Mouse (Mus musculus) midbrain, embryonic 10.5 days (tissue): ENCODE measurements around the gene Zfpl1. TPM values are rescaled to one million over a fixed set of nuclear protein-coding genes. Genes with fewer than 3 reads are reported as not detected.

ENCODE experiments used
- DNase-seq: peaks from one replicate; pipeline ENCODE4 v3.0.0-alpha.2; 2017; ENCODE audit warnings: low spot score
- H3K27ac ChIP-seq: fragments of 300-500 bp; sonication (generic); replicated peaks from 2 replicates; pipeline ENCODE4 v1.5.1; 2016; ENCODE audit warnings: mild to moderate bottlenecking
- H3K27me3 ChIP-seq: fragments of 300-500 bp; sonication (generic); 2 replicates; pipeline ENCODE4 v1.6.1; 2016; ENCODE audit warnings: low read depth, mild to moderate bottlenecking; ENCODE audit not compliant: poor library complexity, severe bottlenecking
- H3K36me3 ChIP-seq: fragments of 300-500 bp; sonication (generic); 2 replicates; pipeline ENCODE4 v1.6.1; 2016; ENCODE audit warnings: mild to moderate bottlenecking, moderate library complexity
- H3K4me1 ChIP-seq: fragments of 300-500 bp; sonication (generic); 2 replicates; pipeline ENCODE4 v1.6.1; 2016
- H3K4me3 ChIP-seq: fragments of 300-500 bp; sonication (generic); 2 replicates; pipeline ENCODE4 v1.5.1; 2016; ENCODE audit warnings: mild to moderate bottlenecking, moderate library complexity
- H3K9me3 ChIP-seq: fragments of 300-500 bp; sonication (generic); replicated peaks from 2 replicates; pipeline ENCODE4 v1.6.1; 2016; ENCODE audit warnings: mild to moderate bottlenecking
- WGBS: fragments of 180-500 bp; shearing (Covaris S2); methylation state at CpG from one replicate; pipeline ENCODE4 v1.1.7; 2016; 5-methylcytosine and 5-hydroxymethylcytosine counted together
- polyA plus RNA-seq: library from polyadenylated mRNA; unstranded; fragments of >200 nt; fragmentation: Nextera tagmentation; extraction: Ambion mirVana; gene quantifications from 2 replicates; pipeline ENCODE4 v1.2.1, GENCODE M21; 2016

Zfpl1 gene
- polyA plus RNA-seq, 1 experiment from 2014 or later, result 76.1 TPM

DNA sequence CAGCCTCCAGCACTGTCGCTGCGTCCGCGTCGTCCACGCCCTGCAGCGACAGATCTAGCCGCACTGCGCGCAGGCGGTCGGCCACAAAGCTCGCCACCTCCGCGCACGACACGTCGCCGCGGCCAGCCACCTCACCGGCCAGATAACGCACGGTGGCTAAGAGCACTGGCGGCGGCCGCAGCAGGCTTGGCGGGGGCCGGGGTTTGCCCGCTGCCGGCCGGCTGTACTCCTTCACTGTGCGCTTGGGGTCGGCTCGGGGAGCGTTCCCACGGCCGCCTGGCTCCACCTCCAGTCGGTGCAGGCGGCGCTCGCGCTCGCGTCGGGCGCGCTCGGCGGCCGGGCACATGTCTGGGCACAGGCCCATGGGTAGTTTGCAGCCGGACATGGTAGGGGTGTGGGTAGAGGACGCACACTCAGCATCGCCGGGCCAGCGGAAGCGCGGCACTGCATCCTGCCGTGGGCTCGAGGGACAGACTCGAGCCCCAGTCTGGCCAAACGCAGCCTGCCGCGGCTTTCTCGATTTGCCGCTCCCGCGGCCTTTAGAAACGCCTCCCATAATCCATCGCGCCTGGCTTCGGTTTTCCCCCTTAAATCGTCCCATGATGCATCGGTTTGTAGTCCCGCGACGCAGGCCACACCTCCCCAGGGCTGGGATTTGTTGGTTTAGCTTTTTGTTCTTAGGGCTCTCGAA lies 33.4 kb upstream of the Zfpl1 start, which contains the start of gene Sac3d1:
Gene Sac3d1 (minus strand): TSS at position 665 of the 691 bp plus-strand sequence.
- under 1% methylated on average over 77 of the region's 77 CpGs for WGBS
- peaks cover 39% of the 10 kb centered on the region for H3K36me3 ChIP-seq
- H3K9me3 ChIP-seq, result no peaks in the 10 kb centered on the region
- H3K4me3 ChIP-seq, result peak within 1 kb of the TSS; percentile 72
- no peaks in the 10 kb centered on the region for H3K27me3 ChIP-seq
- peak; percentile 91 for DNase-seq
- peaks cover 35% of the 10 kb centered on the region for H3K4me1 ChIP-seq
- peak within 1 kb of the TSS; percentile 95 for H3K27ac ChIP-seq

- no peaks in the 10 kb centered on the region for H3K9me3 ChIP-seq
- H3K4me3 ChIP-seq, result peak overlapping the region; percentile 72
- 6% methylated on average over 32 of the region's 32 CpGs for WGBS
- peaks cover 35% of the 10 kb centered on the region for H3K4me1 ChIP-seq
- no peak for DNase-seq
- H3K36me3 ChIP-seq, result peaks cover 45% of the 10 kb centered on the region
- peak overlapping the region; percentile 95 for H3K27ac ChIP-seq
- no peaks in the 10 kb centered on the region for H3K27me3 ChIP-seq
Observed at GRCm38 (mm10) chr19:6117346-6117985, 32.7 kb upstream of the Zfpl1 start.

DNA sequence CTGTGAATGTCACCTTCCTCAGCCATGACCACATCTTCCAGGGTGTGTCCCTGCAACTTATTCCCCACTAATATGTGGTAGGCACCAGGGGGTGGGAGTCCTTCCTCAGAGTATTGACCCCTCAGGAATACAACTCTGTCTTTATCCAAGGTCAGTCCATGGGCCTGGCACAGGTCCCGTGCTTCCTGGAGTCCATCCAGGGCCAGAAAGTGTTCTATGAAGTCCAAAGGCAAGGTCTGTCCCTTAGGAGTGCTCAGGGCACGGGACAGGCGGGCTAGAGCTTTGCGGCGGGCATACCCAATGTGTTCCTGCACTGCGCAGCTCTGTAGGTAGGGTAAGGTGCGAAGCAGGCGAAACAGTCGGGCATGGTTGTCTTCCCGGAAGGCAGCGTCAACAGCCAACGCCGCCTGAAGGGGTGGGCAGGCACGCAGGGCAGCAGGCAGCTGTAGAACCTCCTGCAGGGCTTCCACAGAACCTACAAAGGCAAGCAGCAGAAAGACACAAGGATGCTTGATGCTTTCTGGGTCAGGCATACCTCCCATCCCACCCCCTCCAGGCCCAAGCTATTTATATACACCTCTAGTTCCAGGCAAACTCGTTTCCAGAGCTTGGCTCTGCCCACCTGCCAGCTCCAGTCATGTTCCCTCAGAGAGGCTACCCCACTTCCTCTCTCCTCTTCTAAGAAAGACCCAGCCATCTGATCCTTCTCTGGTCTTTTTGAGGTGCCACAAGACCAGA lies 31.5 kb upstream of the Zfpl1 start:
- H3K27me3 ChIP-seq, result no peaks in the 10 kb centered on the region
- peak overlapping the region; percentile 72 for H3K4me3 ChIP-seq
- H3K36me3 ChIP-seq, result peaks cover 53% of the 10 kb centered on the region

GRCm38 (mm10) chr19:6113116-6113515 lies 28.4 kb upstream of the Zfpl1 start:
- peaks cover 57% of the 10 kb centered on the region for H3K36me3 ChIP-seq
- WGBS, result 77% methylated on average over 6 of the region's 6 CpGs
- no peaks in the 10 kb centered on the region for H3K9me3 ChIP-seq
- peaks cover 17% of the 10 kb centered on the region for H3K4me1 ChIP-seq
- H3K27me3 ChIP-seq, result no peaks in the 10 kb centered on the region
- no peak overlapping the region for H3K27ac ChIP-seq
- no peak overlapping the region for H3K4me3 ChIP-seq
- DNase-seq, result no peak

More for the DNA sequence above, 31.5 kb upstream of the Zfpl1 start:
- Histone ChIP-seq H3K4me1 (peaks cover 29% of the 10 kb centered on the region), H3K27ac (no peak overlapping the region), H3K9me3 (no peaks in the 10 kb centered on the region)
- no peak for DNase-seq
- 94% methylated on average over 15 of the region's 15 CpGs for WGBS

- no peak within 1 kb of the TSS for H3K27ac ChIP-seq
- 86% methylated on average over 7 of the region's 7 CpGs for WGBS
- H3K4me3 ChIP-seq, result no peak within 1 kb of the TSS
- DNase-seq, result no peak
- 0 out of 2 replicates have a peak, but pooled peaks cover 8% of the 10 kb centered on the region for H3K36me3 ChIP-seq
- no peaks in the 10 kb centered on the region for H3K9me3 ChIP-seq
- H3K4me1 ChIP-seq, result no peaks in the 10 kb centered on the region
- no peaks in the 10 kb centered on the region for H3K27me3 ChIP-seq
Observed at GRCm38 (mm10) chr19:6105586-6105985, 20.8 kb upstream of the Zfpl1 start, which contains the start of gene Naaladl1. Naaladl1 (plus strand) TSS chr19:6105782.

DNA sequence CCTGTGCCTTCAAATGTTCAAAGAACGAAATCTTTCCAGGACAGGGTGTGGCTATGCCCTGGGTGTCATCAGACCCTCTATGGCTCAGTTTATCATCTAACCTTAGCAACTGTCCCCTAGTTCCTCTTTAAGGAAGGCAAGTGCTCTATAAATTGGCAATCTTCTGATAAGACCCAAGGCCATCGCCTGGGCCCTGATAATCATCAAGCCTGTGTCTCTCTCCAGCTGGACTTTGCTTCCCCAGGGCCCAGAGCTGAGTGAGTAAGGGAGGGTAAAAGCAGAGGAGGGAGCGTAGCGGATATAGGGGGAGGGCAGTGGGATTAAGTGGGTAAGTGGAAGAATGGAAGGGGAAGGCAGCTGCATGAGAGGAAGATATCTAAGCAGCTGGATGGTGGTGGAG lies 19.7 kb upstream of the Zfpl1 start:
- H3K27me3 ChIP-seq, result no peaks in the 10 kb centered on the region
- WGBS, result 82% methylated on average over 4 of the region's 4 CpGs
- no peak overlapping the region for H3K4me3 ChIP-seq
- H3K27ac ChIP-seq, result no peak overlapping the region
- H3K4me1 ChIP-seq, result no peaks in the 10 kb centered on the region
- no peaks in the 10 kb centered on the region for H3K9me3 ChIP-seq
- DNase-seq, result no peak
- peaks cover 18% of the 10 kb centered on the region for H3K36me3 ChIP-seq

- WGBS, result 83% methylated on average over 6 of the region's 6 CpGs
- no peak for DNase-seq
Observed at GRCm38 (mm10) chr19:6102169-6102853, 17.6 kb upstream of the Zfpl1 start.

GRCm38 (mm10) chr19:6101186-6101585 lies 16.4 kb upstream of the Zfpl1 start:
- 76% methylated on average over 6 of the region's 6 CpGs for WGBS
- DNase-seq, result no peak
- Histone ChIP-seq H3K4me1 (no peaks in the 10 kb centered on the region), H3K9me3 (no peaks in the 10 kb centered on the region), H3K27me3 (no peaks in the 10 kb centered on the region), H3K27ac (no peak overlapping the region), H3K4me3 (no peak overlapping the region), H3K36me3 (peaks cover 34% of the 10 kb centered on the region)

More at GRCm38 (mm10) chr19:6102169-6102853, 17.6 kb upstream of the Zfpl1 start:
- Histone ChIP-seq H3K4me3 (no peak overlapping the region), H3K27me3 (no peaks in the 10 kb centered on the region), H3K36me3 (peaks cover 28% of the 10 kb centered on the region), H3K4me1 (no peaks in the 10 kb centered on the region), H3K27ac (no peak overlapping the region), H3K9me3 (no peaks in the 10 kb centered on the region)

- Histone ChIP-seq H3K27ac (no peak overlapping the region), H3K4me1 (no peaks in the 10 kb centered on the region), H3K36me3 (peaks cover 68% of the 10 kb centered on the region), H3K4me3 (no peak overlapping the region), H3K27me3 (no peaks in the 10 kb centered on the region), H3K9me3 (no peaks in the 10 kb centered on the region)
- WGBS, result 91% methylated on average over 3 of the region's 3 CpGs
- DNase-seq, result no peak
Observed at GRCm38 (mm10) chr19:6097847-6098246, 13.1 kb upstream of the Zfpl1 start.

DNA sequence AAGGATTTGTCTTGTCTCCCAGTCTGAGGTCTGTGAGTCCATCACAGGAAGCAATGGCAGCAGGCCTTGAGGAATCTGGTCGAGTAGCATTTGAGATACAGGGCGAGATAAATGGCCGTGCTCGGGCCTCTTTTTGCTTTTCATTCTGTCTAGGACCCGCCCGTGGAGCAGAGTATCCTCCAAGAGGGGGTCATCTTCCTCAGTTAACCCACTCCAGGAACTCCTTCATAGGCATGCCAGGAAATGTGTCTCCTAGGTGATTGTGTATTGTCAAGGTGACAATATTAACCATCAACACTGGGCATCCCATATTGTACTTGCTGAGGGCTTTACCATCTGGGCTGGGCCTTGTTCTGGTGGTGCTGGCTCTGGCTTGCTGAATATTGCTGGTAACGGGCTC lies 9.4 kb upstream of the Zfpl1 start, which contains the start of gene AC131692.1:
Gene AC131692.1 (plus strand): TSS at position 301 of the 400 bp plus-strand sequence.
- Histone ChIP-seq H3K36me3 (peaks cover 92% of the 10 kb centered on the region), H3K9me3 (no peaks in the 10 kb centered on the region), H3K4me3 (no peak within 1 kb of the TSS), H3K27ac (no peak within 1 kb of the TSS), H3K4me1 (no peaks in the 10 kb centered on the region), H3K27me3 (no peaks in the 10 kb centered on the region)
- 94% methylated on average over 7 of the region's 7 CpGs for WGBS
- DNase-seq, result no peak

- peaks cover 78% of the 10 kb centered on the region for H3K36me3 ChIP-seq
- peaks cover 16% of the 10 kb centered on the region for H3K4me1 ChIP-seq
- no peak for DNase-seq
- WGBS, result 95% methylated on average over 13 of the region's 13 CpGs
- no peak overlapping the region for H3K27ac ChIP-seq
- no peaks in the 10 kb centered on the region for H3K9me3 ChIP-seq
- H3K27me3 ChIP-seq, result no peaks in the 10 kb centered on the region
- H3K4me3 ChIP-seq, result no peak overlapping the region
Observed at GRCm38 (mm10) chr19:6088841-6089240, 4.1 kb upstream of the Zfpl1 start.

DNA sequence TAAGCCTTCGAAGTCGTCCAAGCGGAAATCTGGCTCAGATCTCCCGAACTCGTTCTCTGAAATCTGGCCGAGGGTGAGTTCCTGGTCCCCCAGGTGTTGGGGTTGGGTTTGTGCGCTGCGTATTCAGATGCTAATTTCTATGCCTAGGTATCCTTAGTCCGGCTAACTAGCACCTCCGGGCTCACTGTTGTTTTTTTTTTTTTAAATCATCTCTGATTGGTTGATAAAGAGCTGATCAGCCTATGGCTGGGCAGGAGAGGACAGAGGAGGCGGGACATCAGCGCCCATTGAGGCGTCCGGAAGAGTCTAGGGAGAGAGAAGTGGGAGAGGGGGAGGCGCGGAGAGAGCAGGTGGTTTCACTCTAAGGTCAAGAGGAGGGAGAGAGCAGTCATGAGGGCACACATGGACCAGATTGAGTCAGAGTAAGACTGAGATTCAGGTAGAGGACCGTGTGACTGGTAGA lies 692 bp upstream of the Zfpl1 start:
- H3K4me1 ChIP-seq, result peaks cover 22% of the 10 kb centered on the region
- under 1% methylated on average over 17 of the region's 17 CpGs for WGBS
- H3K9me3 ChIP-seq, result no peaks in the 10 kb centered on the region
- peaks cover 68% of the 10 kb centered on the region for H3K36me3 ChIP-seq
- peak overlapping the region; percentile 87 for H3K4me3 ChIP-seq
- no peaks in the 10 kb centered on the region for H3K27me3 ChIP-seq
- H3K27ac ChIP-seq, result peak overlapping the region; percentile 89
- peak; percentile 71 for DNase-seq
